Mouse (Mus musculus) kidney, embryonic 15.5 days (tissue): ENCODE data around the gene Dip2c. TPM values are rescaled to one million over a fixed set of nuclear protein-coding genes. Genes with fewer than 3 reads are reported as not detected.

Experiments
- ATAC-seq: fragments of 200-750 bp; cut with Nextera tagmentation; replicated peaks from 2 replicates; pipeline ENCODE4 v1.8.0; 2017; ENCODE audit warnings: moderate TSS enrichment; ENCODE audit not compliant: low FRiP score
- H3K27ac ChIP-seq: fragments of 300-500 bp; sonication (generic); 2 replicates; pipeline ENCODE4 v1.5.1; 2015; ENCODE audit warnings: mild to moderate bottlenecking, inconsistent platforms
- H3K27me3 ChIP-seq: fragments of 300-500 bp; sonication (generic); 2 replicates; pipeline ENCODE4 v1.6.1; 2015; ENCODE audit warnings: inconsistent platforms
- H3K36me3 ChIP-seq: fragments of 300-500 bp; sonication (generic); 2 replicates; pipeline ENCODE4 v1.6.1; 2015; ENCODE audit warnings: inconsistent platforms
- H3K4me1 ChIP-seq: fragments of 300-500 bp; sonication (generic); 2 replicates; pipeline ENCODE4 v1.6.1; 2015; ENCODE audit warnings: inconsistent platforms
- H3K4me2 ChIP-seq: fragments of 300-500 bp; sonication (generic); 2 replicates; pipeline ENCODE4 v1.6.1; 2015; ENCODE audit warnings: moderate library complexity, mild to moderate bottlenecking, inconsistent platforms
- H3K4me3 ChIP-seq: fragments of 300-500 bp; sonication (generic); replicated peaks from 2 replicates; pipeline ENCODE4 v1.5.1; 2015; ENCODE audit warnings: mild to moderate bottlenecking, inconsistent platforms
- H3K9ac ChIP-seq: fragments of 300-500 bp; sonication (generic); 2 replicates; pipeline ENCODE4 v1.6.1; 2015; ENCODE audit warnings: mild to moderate bottlenecking, inconsistent platforms
- H3K9me3 ChIP-seq: fragments of 300-500 bp; sonication (generic); replicated peaks from 2 replicates; pipeline ENCODE4 v1.6.1; 2016; ENCODE audit warnings: inconsistent platforms
- WGBS: fragments of 180-500 bp; shearing (Covaris S2); methylation state at CpG from one replicate; pipeline ENCODE4 v1.1.7; 2015; ENCODE audit warnings: mixed read lengths; 5-methylcytosine and 5-hydroxymethylcytosine counted together
- polyA plus RNA-seq: library from polyadenylated mRNA; unstranded; fragments of >200 nt; fragmentation: Nextera tagmentation; extraction: Ambion mirVana; gene quantifications from 2 replicates; pipeline ENCODE4 v1.2.1, GENCODE M21; 2015

Dip2c gene
- polyA plus RNA-seq, 1 experiment from 2014 or later = 5.2 TPM

GRCm38 (mm10) chr13:9650580-9650979 lies 374.3 kb downstream of the Dip2c start:
- Histone ChIP-seq H3K9me3 (no peaks in the 10 kb centered on the region), H3K27ac (no peak overlapping the region), H3K4me1 (no peaks in the 10 kb centered on the region), H3K4me3 (no peak overlapping the region), H3K36me3 (no peaks in the 10 kb centered on the region), H3K9ac (no peak overlapping the region), H3K4me2 (no peak overlapping the region), H3K27me3 (no peaks in the 10 kb centered on the region)
- ATAC-seq = no peak

- Histone ChIP-seq H3K27ac (no peak overlapping the region), H3K4me1 (no peaks in the 10 kb centered on the region), H3K9me3 (no peaks in the 10 kb centered on the region), H3K36me3 (peaks cover 11% of the 10 kb centered on the region), H3K4me2 (no peak overlapping the region), H3K27me3 (no peaks in the 10 kb centered on the region), H3K4me3 (no peak overlapping the region), H3K9ac (no peak overlapping the region)
- no peak for ATAC-seq
- 75% methylated on average over 3 of the region's 3 CpGs for WGBS
Observed at GRCm38 (mm10) chr13:9653018-9653417, 376.7 kb downstream of the Dip2c start.

GRCm38 (mm10) chr13:9656613-9657012 lies 380.3 kb downstream of the Dip2c start:
- Histone ChIP-seq H3K27me3 (no peaks in the 10 kb centered on the region), H3K9me3 (no peaks in the 10 kb centered on the region), H3K4me2 (no peak overlapping the region), H3K4me1 (no peaks in the 10 kb centered on the region), H3K9ac (no peak overlapping the region), H3K4me3 (no peak overlapping the region), H3K27ac (no peak overlapping the region), H3K36me3 (peaks cover 23% of the 10 kb centered on the region)
- WGBS = 91% methylated on average over 6 of the region's 6 CpGs
- no peak for ATAC-seq

- Histone ChIP-seq H3K4me3 (no peak overlapping the region), H3K27me3 (no peaks in the 10 kb centered on the region), H3K36me3 (peaks cover 41% of the 10 kb centered on the region), H3K9me3 (no peaks in the 10 kb centered on the region), H3K4me2 (no peak overlapping the region), H3K27ac (no peak overlapping the region), H3K9ac (no peak overlapping the region), H3K4me1 (no peaks in the 10 kb centered on the region)
- WGBS = 23% methylated on average over 1 of the region's 1 CpGs
- no peak for ATAC-seq
Observed at GRCm38 (mm10) chr13:9660711-9661110, 384.4 kb downstream of the Dip2c start.

- H3K4me3 ChIP-seq = no peak overlapping the region
- H3K4me2 ChIP-seq = no peak overlapping the region
- H3K27ac ChIP-seq = no peak overlapping the region
- ATAC-seq = no peak
- 94% methylated on average over 1 of the region's 1 CpGs for WGBS
- H3K9ac ChIP-seq = no peak overlapping the region
- peaks cover 31% of the 10 kb centered on the region; the same call in 1 of the 2 replicates for H3K36me3 ChIP-seq
- H3K27me3 ChIP-seq = no peaks in the 10 kb centered on the region
- no peaks in the 10 kb centered on the region for H3K9me3 ChIP-seq
- no peaks in the 10 kb centered on the region for H3K4me1 ChIP-seq
Observed at GRCm38 (mm10) chr13:9663593-9663992, 387.3 kb downstream of the Dip2c start.

GRCm38 (mm10) chr13:9667954-9668496 lies 391.7 kb downstream of the Dip2c start:
- Histone ChIP-seq H3K9me3 (no peaks in the 10 kb centered on the region), H3K4me3 (no peak overlapping the region), H3K27ac (no peak overlapping the region), H3K4me2 (no peak overlapping the region), H3K9ac (no peak overlapping the region), H3K36me3 (0 out of 2 replicates have a peak, but pooled peaks cover 11% of the 10 kb centered on the region), H3K4me1 (no peaks in the 10 kb centered on the region), H3K27me3 (no peaks in the 10 kb centered on the region)
- ATAC-seq = no peak
- WGBS = 78% methylated on average over 7 of the region's 7 CpGs

- H3K27ac ChIP-seq = no peak overlapping the region
- 94% methylated on average over 5 of the region's 5 CpGs for WGBS
- no peak for ATAC-seq
- H3K4me3 ChIP-seq = no peak overlapping the region
- no peak overlapping the region for H3K4me2 ChIP-seq
- H3K36me3 ChIP-seq = 0 out of 2 replicates have a peak, but pooled peaks cover 5% of the 10 kb centered on the region
- H3K9ac ChIP-seq = no peak overlapping the region
- no peaks in the 10 kb centered on the region for H3K9me3 ChIP-seq
- no peaks in the 10 kb centered on the region for H3K4me1 ChIP-seq
- no peaks in the 10 kb centered on the region for H3K27me3 ChIP-seq
Observed at GRCm38 (mm10) chr13:9669246-9669645, 392.9 kb downstream of the Dip2c start.

- Histone ChIP-seq H3K4me3 (no peak overlapping the region), H3K9ac (no peak overlapping the region), H3K9me3 (0 out of 2 replicates have a peak, but pooled peaks cover 5% of the 10 kb centered on the region), H3K4me2 (no peak overlapping the region), H3K4me1 (no peaks in the 10 kb centered on the region), H3K27me3 (no peaks in the 10 kb centered on the region), H3K36me3 (no peaks in the 10 kb centered on the region), H3K27ac (no peak overlapping the region)
- WGBS = 96% methylated on average over 1 of the region's 1 CpGs
- no peak for ATAC-seq
Observed at GRCm38 (mm10) chr13:9674126-9674525, 397.8 kb downstream of the Dip2c start.

GRCm38 (mm10) chr13:9681492-9681891 lies 405.2 kb downstream of the Dip2c start:
- 98% methylated on average over 3 of the region's 3 CpGs for WGBS
- H3K36me3 ChIP-seq = peaks cover 47% of the 10 kb centered on the region
- H3K27me3 ChIP-seq = no peaks in the 10 kb centered on the region
- H3K4me1 ChIP-seq = no peaks in the 10 kb centered on the region
- no peak overlapping the region for H3K9ac ChIP-seq
- no peak for ATAC-seq
- no peak overlapping the region for H3K27ac ChIP-seq
- H3K9me3 ChIP-seq = no peaks in the 10 kb centered on the region
- no peak overlapping the region for H3K4me2 ChIP-seq
- H3K4me3 ChIP-seq = no peak overlapping the region

GRCm38 (mm10) chr13:9683280-9683679 lies 407.0 kb downstream of the Dip2c start:
- Histone ChIP-seq H3K4me2 (no peak overlapping the region), H3K36me3 (peaks cover 65% of the 10 kb centered on the region), H3K27ac (no peak overlapping the region), H3K9me3 (no peaks in the 10 kb centered on the region), H3K9ac (no peak overlapping the region), H3K4me1 (no peaks in the 10 kb centered on the region), H3K4me3 (no peak overlapping the region), H3K27me3 (no peaks in the 10 kb centered on the region)
- 92% methylated on average over 4 of the region's 4 CpGs for WGBS
- ATAC-seq = no peak

GRCm38 (mm10) chr13:9684153-9684923 lies 408.0 kb downstream of the Dip2c start:
- Histone ChIP-seq H3K36me3 (peaks cover 76% of the 10 kb centered on the region), H3K27me3 (no peaks in the 10 kb centered on the region), H3K9me3 (no peaks in the 10 kb centered on the region), H3K27ac (no peak overlapping the region), H3K4me2 (no peak overlapping the region), H3K4me1 (no peaks in the 10 kb centered on the region), H3K4me3 (no peak overlapping the region), H3K9ac (no peak overlapping the region)
- ATAC-seq = no peak
- 93% methylated on average over 11 of the region's 11 CpGs for WGBS

GRCm38 (mm10) chr13:9686261-9686660 lies 409.9 kb downstream of the Dip2c start:
- no peak overlapping the region for H3K4me2 ChIP-seq
- H3K36me3 ChIP-seq = peaks cover 95% of the 10 kb centered on the region
- no peak overlapping the region for H3K9ac ChIP-seq
- no peaks in the 10 kb centered on the region for H3K9me3 ChIP-seq
- ATAC-seq = no peak
- no peaks in the 10 kb centered on the region for H3K4me1 ChIP-seq
- H3K27me3 ChIP-seq = no peaks in the 10 kb centered on the region
- H3K4me3 ChIP-seq = no peak overlapping the region
- H3K27ac ChIP-seq = no peak overlapping the region
- 96% methylated on average over 7 of the region's 7 CpGs for WGBS
